Mouse (Mus musculus) testis, adult 2 months (tissue): ENCODE measurements at regions not wholly inside any gene's neighbourhood (a gene's known extent, or its start where the extent isn't known, plus 50 kb on each side); places are given as distances from the start of the nearest gene placed in this dataset.

Experiments used
- CTCF ChIP-seq: fragments of 200-500 bp; IDR thresholded peaks from 2 replicates; pipeline ENCODE4 v1.5.1; 2012; ENCODE audit warnings: low read depth, mild to moderate bottlenecking, inconsistent platforms, low read length, moderate library complexity; ENCODE audit not compliant: control insufficient read depth, insufficient read depth, insufficient replicate concordance
- POLR2A ChIP-seq: fragments of 200-500 bp; IDR thresholded peaks from 2 replicates; pipeline ENCODE4 v1.6.1; 2012; ENCODE audit warnings: low read depth, mild to moderate bottlenecking, inconsistent platforms, low read length, moderate library complexity; ENCODE audit not compliant: control insufficient read depth

DNA sequence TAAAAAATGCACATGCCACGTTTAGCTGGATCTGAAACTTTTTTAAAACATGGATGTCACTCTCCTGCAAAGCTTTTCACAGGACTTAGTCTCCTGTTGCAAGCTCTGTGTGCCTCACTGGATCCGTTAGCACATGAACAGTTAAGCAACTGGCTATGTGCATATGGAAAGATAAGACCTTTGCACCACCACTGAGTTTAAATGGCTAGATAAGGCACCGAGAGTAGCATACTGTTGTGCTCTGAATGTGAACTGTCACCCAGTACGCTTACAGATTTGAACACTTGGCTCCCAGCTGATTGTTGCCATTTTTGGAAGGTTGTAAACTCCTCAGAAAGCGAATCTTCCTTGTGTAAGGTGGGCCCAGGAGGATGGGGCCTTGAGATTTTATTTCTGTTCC lies 151.4 kb upstream of the Cadm1 start:
- no peak for TF ChIP-seq POLR2A
- TF ChIP-seq CTCF, result no peak
